Mouse (Mus musculus) MEL (cell line): ENCODE data around the gene Sorcs1. TPM values are rescaled to one million over a fixed set of nuclear protein-coding genes. Genes with fewer than 3 reads are reported as not detected.

Experiments
- DNase-seq: peaks from one replicate; pipeline ENCODE4 v3.0.0; 2011; ENCODE audit warnings: low read depth, low spot score
- H3K27ac ChIP-seq: 2 replicates; pipeline ENCODE4 v1.5.1; 2012; ENCODE audit warnings: low read depth, mild to moderate bottlenecking, control low read depth, low read length, moderate library complexity; ENCODE audit not compliant: control insufficient read depth
- H3K27me3 ChIP-seq, 2 experiments: fragments of 150-350 bp in 1 of 2; sonication (generic) in 1 of 2; 2 replicates each; pipeline ENCODE4 v1.6.1; 2012; ENCODE audit warnings: low read length in 2 of 2, mild to moderate bottlenecking in 2 of 2, improper control_type of control experiment in 1 of 2, moderate library complexity in 1 of 2; ENCODE audit not compliant: insufficient read depth in 2 of 2, control insufficient read depth in 1 of 2
- H3K36me3 ChIP-seq, 2 experiments: 2 replicates each; pipeline ENCODE4 v1.6.1; 2012 to 2014; ENCODE audit warnings: low read length in 2 of 2, improper control_type of control experiment in 1 of 2, inconsistent platforms in 1 of 2, mild to moderate bottlenecking in 1 of 2; ENCODE audit not compliant: insufficient read depth in 2 of 2, control insufficient read depth in 1 of 2
- H3K4me1 ChIP-seq, 2 experiments: fragments of 150-350 bp in 1 of 2; sonication (generic) in 1 of 2; 2 replicates each; pipeline ENCODE4 v1.6.1; 2012; ENCODE audit warnings: low read length in 2 of 2, improper control_type of control experiment in 1 of 2, mild to moderate bottlenecking in 1 of 2; ENCODE audit not compliant: insufficient read depth in 2 of 2, control insufficient read depth in 1 of 2
- H3K4me3 ChIP-seq, 2 experiments: fragments of 150-350 bp in 1 of 2; sonication (generic) in 1 of 2; 2 replicates each; pipeline ENCODE4 v1.5.1; 2012; ENCODE audit warnings: low read depth in 2 of 2, low read length in 2 of 2, mild to moderate bottlenecking in 2 of 2, moderate library complexity in 2 of 2, control low read depth in 1 of 2, improper control_type of control experiment in 1 of 2; ENCODE audit not compliant: control insufficient read depth in 1 of 2, insufficient read depth in 1 of 2
- H3K79me2 ChIP-seq: 2 replicates; pipeline ENCODE4 v1.6.1; 2012; ENCODE audit warnings: mild to moderate bottlenecking, low read length, moderate library complexity; ENCODE audit not compliant: control insufficient read depth, poor library complexity, insufficient read depth
- H3K9ac ChIP-seq: 2 replicates; pipeline ENCODE4 v1.6.1; 2012; ENCODE audit warnings: low read depth, mild to moderate bottlenecking, control low read depth, low read length, moderate library complexity; ENCODE audit not compliant: control insufficient read depth, poor library complexity, severe bottlenecking
- H3K9me3 ChIP-seq: fragments of 150-350 bp; sonication (generic); replicated peaks from 2 replicates; pipeline ENCODE4 v1.6.1; 2012; ENCODE audit warnings: mild to moderate bottlenecking, low read length, improper control_type of control experiment, moderate library complexity; ENCODE audit not compliant: insufficient read depth
- CHD1 ChIP-seq: IDR thresholded peaks from 2 replicates; pipeline ENCODE4 v1.6.1; 2012; ENCODE audit warnings: low read depth, mild to moderate bottlenecking, inconsistent platforms, low read length, improper control_type of control experiment
- CHD2 ChIP-seq: IDR thresholded peaks from 2 replicates; pipeline ENCODE4 v1.6.1; 2011; ENCODE audit warnings: low read length, improper control_type of control experiment
- E2F4 ChIP-seq: IDR thresholded peaks from 2 replicates; pipeline ENCODE4 v1.6.1; 2011; ENCODE audit warnings: low read depth, low read length, improper control_type of control experiment, borderline replicate concordance
- ELF1 ChIP-seq: IDR thresholded peaks from 2 replicates; pipeline ENCODE4 v1.6.1; 2014; ENCODE audit warnings: low read depth, mild to moderate bottlenecking, inconsistent platforms, low read length, improper control_type of control experiment, moderate library complexity
- EP300 ChIP-seq, 2 experiments: IDR thresholded peaks; 2 replicates each; pipeline ENCODE4 v1.6.1; 2011; ENCODE audit warnings: improper control_type of control experiment in 2 of 2, low read length in 2 of 2, low read depth in 1 of 2, mild to moderate bottlenecking in 1 of 2
- JUND ChIP-seq: IDR thresholded peaks from 2 replicates; pipeline ENCODE4 v1.6.1; 2011; ENCODE audit warnings: low read depth, mild to moderate bottlenecking, improper control_type of control experiment, low read length
- KAT2A ChIP-seq: conservative IDR thresholded peaks from 2 replicates; pipeline ENCODE4 v1.6.1; 2012; ENCODE audit warnings: low read depth, low read length, improper control_type of control experiment, inconsistent platforms
- MAX ChIP-seq: IDR thresholded peaks from 2 replicates; pipeline ENCODE4 v1.6.1; 2011; ENCODE audit warnings: low read length, improper control_type of control experiment
- MXI1 ChIP-seq: IDR thresholded peaks from 2 replicates; pipeline ENCODE4 v1.6.1; 2011; ENCODE audit warnings: mild to moderate bottlenecking, low read depth, low read length, improper control_type of control experiment
- MYB ChIP-seq: IDR thresholded peaks from 2 replicates; pipeline ENCODE4 v1.6.1; 2011; ENCODE audit warnings: mild to moderate bottlenecking, low read depth, low read length, improper control_type of control experiment
- NELFE ChIP-seq: IDR thresholded peaks from 2 replicates; pipeline ENCODE4 v1.6.1; 2011; ENCODE audit warnings: low read depth, low read length, improper control_type of control experiment
- NRF1 ChIP-seq: IDR thresholded peaks from 2 replicates; pipeline ENCODE4 v1.6.1; 2014; ENCODE audit warnings: low read depth, mild to moderate bottlenecking, inconsistent platforms, low read length, improper control_type of control experiment, moderate library complexity; ENCODE audit not compliant: poor library complexity, insufficient read depth, severe bottlenecking
- POLR2A ChIP-seq, 2 experiments: IDR thresholded peaks; 2 replicates each; pipeline ENCODE4 v1.6.1; 2011 to 2012; ENCODE audit warnings: low read length in 2 of 2, mild to moderate bottlenecking in 2 of 2, control low read depth in 1 of 2, improper control_type of control experiment in 1 of 2, low read depth in 1 of 2, moderate library complexity in 1 of 2; ENCODE audit not compliant: control insufficient read depth in 1 of 2, insufficient read depth in 1 of 2, poor library complexity in 1 of 2
- POLR2AphosphoS5 ChIP-seq: IDR thresholded peaks from 2 replicates; pipeline ENCODE4 v1.6.1; 2012; ENCODE audit warnings: low read depth, borderline replicate concordance, mild to moderate bottlenecking, inconsistent platforms, low read length, moderate library complexity, mixed read lengths
- RCOR1 ChIP-seq: IDR thresholded peaks from 2 replicates; pipeline ENCODE4 v1.6.1; 2012; ENCODE audit warnings: low read depth, mild to moderate bottlenecking, inconsistent platforms, low read length, improper control_type of control experiment
- SIN3A ChIP-seq: IDR thresholded peaks from 2 replicates; pipeline ENCODE4 v1.6.1; 2012; ENCODE audit warnings: low read length, improper control_type of control experiment, inconsistent platforms
- SMC3 ChIP-seq: IDR thresholded peaks from 2 replicates; pipeline ENCODE4 v1.6.1; 2011; ENCODE audit warnings: low read depth, low read length, improper control_type of control experiment
- TAL1 ChIP-seq: IDR thresholded peaks from 2 replicates; pipeline ENCODE4 v1.6.1; 2012; ENCODE audit warnings: mild to moderate bottlenecking, inconsistent platforms, low read length, moderate library complexity, mixed read lengths
- UBTF ChIP-seq: IDR thresholded peaks from 2 replicates; pipeline ENCODE4 v1.6.1; 2012; ENCODE audit warnings: low read depth, mild to moderate bottlenecking, inconsistent platforms, low read length, improper control_type of control experiment, moderate library complexity, borderline replicate concordance; ENCODE audit not compliant: insufficient read depth
- USF2 ChIP-seq, 2 experiments: IDR thresholded peaks; 2 replicates each; pipeline ENCODE4 v1.6.1; 2011 to 2012; ENCODE audit warnings: improper control_type of control experiment in 2 of 2, low read length in 2 of 2, borderline replicate concordance in 1 of 2, inconsistent platforms in 1 of 2, low read depth in 1 of 2, mild to moderate bottlenecking in 1 of 2; ENCODE audit not compliant: insufficient read depth in 1 of 2
- ZMIZ1 ChIP-seq: IDR thresholded peaks from 2 replicates; pipeline ENCODE4 v1.6.1; 2012; ENCODE audit warnings: low read depth, mild to moderate bottlenecking, inconsistent platforms, low read length, improper control_type of control experiment, moderate library complexity
- ZNF384 ChIP-seq: IDR thresholded peaks from 2 replicates; pipeline ENCODE4 v1.6.1; 2012; ENCODE audit warnings: low read depth, mild to moderate bottlenecking, inconsistent platforms, low read length, improper control_type of control experiment
- polyA plus RNA-seq, 2 experiments: library from polyadenylated mRNA; stranded (reverse) in 1 of 2; unstranded in 1 of 2; fragments of >175 nt in 1 of 2; fragments of >200 nt in 1 of 2; gene quantifications; 2 replicates each; pipeline versions ENCODE4 v1.2.1 to v1.2.4; 2012; ENCODE audit warnings: low replicate concordance in 2 of 2, low read depth in 1 of 2; ENCODE audit not compliant: insufficient read length in 2 of 2, insufficient read depth in 1 of 2, missing spikeins in 1 of 2
- total RNA-seq: library from RNA; depleted of rRNA; stranded (reverse); fragments of 300-350 nt; gene quantifications from 2 replicates; pipeline ENCODE4 v1.2.3, GENCODE M21; 2012

Sorcs1 gene
- total and polyA plus RNA-seq, 3 experiments, result not detected

- no peak for TF ChIP-seq SMC3
- TF ChIP-seq MAX, result no peak
- no peak for TF ChIP-seq MXI1
- TF ChIP-seq ZMIZ1, result no peak
- no peak for TF ChIP-seq ZNF384
- no peak for TF ChIP-seq SIN3A
- no peak for TF ChIP-seq TAL1
- TF ChIP-seq RCOR1, result no peak
- TF ChIP-seq POLR2A (IDR thresholded peaks at IDR 0.05; ENCODE audit: control insufficient read depth in 1 of 2, insufficient read depth in 1 of 2, low read depth in 1 of 2, low read length in 2 of 2, poor library complexity in 1 of 2), result no peak
- TF ChIP-seq KAT2A, result no peak
- H3K27ac ChIP-seq, result no peak overlapping the region
- no peak overlapping the region for H3K4me3 ChIP-seq
- H3K9ac ChIP-seq, result no peak overlapping the region
- H3K9me3 ChIP-seq, result no peaks in the 10 kb centered on the region
- H3K27me3 ChIP-seq, result no peaks in the 10 kb centered on the region
- no peaks in the 10 kb centered on the region for H3K4me1 ChIP-seq
- DNase-seq, result no peak
- no peaks in the 10 kb centered on the region for H3K36me3 ChIP-seq
- H3K79me2 ChIP-seq, result no peaks in the 10 kb centered on the region
These were observed 237.3 kb downstream of the Sorcs1 start for GRCm38 (mm10) chr19:50441099-50441498.

GRCm38 (mm10) chr19:50440246-50440910 lies 238.1 kb downstream of the Sorcs1 start:
- Histone ChIP-seq H3K9ac (no peak overlapping the region), H3K9me3 (no peaks in the 10 kb centered on the region), H3K36me3 (no peaks in the 10 kb centered on the region), H3K79me2 (no peaks in the 10 kb centered on the region), H3K27me3 (no peaks in the 10 kb centered on the region), H3K4me3 (no peak overlapping the region), H3K27ac (no peak overlapping the region), H3K4me1 (no peaks in the 10 kb centered on the region)
- no peak for DNase-seq
- no peak for TF ChIP-seq MAX
- TF ChIP-seq MYB, result no peak
- no peak for TF ChIP-seq USF2 (IDR thresholded peaks at IDR 0.05; ENCODE audit: borderline replicate concordance in 1 of 2, insufficient read depth in 1 of 2, low read depth in 1 of 2, low read length in 2 of 2)
- no peak for TF ChIP-seq MXI1
- no peak for TF ChIP-seq NELFE
- TF ChIP-seq CHD2, result no peak
- no peak for TF ChIP-seq EP300 (IDR thresholded peaks at IDR 0.05; ENCODE audit: low read depth in 1 of 2, low read length in 2 of 2)

DNA sequence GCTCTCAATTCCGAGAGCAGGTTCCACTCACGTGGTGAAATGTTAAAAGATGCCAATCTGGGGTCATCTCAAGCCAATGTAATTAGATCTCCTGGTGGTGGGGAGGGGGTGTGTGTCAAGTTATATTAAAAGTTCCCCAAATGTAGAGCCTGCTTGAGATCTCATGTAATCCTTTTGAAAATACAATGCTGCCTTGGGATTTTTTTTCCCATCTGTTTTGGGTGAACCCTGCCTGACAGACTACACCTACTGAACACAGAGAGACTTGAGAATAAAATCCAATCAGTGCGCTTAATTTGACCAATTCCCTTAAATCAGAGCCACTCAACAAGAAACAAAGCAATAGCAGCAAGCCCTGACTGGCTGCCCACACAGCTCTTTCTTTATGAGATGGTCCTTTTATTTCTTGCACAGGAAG lies 239.0 kb downstream of the Sorcs1 start:
- H3K36me3 ChIP-seq, result no peaks in the 10 kb centered on the region
- DNase-seq, result no peak
- no peaks in the 10 kb centered on the region for H3K27me3 ChIP-seq
- no peak overlapping the region for H3K9ac ChIP-seq
- H3K27ac ChIP-seq, result no peak overlapping the region
- H3K4me3 ChIP-seq, result no peak overlapping the region
- no peaks in the 10 kb centered on the region for H3K9me3 ChIP-seq
- no peaks in the 10 kb centered on the region for H3K4me1 ChIP-seq
- TF ChIP-seq MYB (no peak), ELF1 (no peak), POLR2A (IDR thresholded peaks at IDR 0.05; ENCODE audit: control insufficient read depth in 1 of 2, insufficient read depth in 1 of 2, low read depth in 1 of 2, low read length in 2 of 2, poor library complexity in 1 of 2) (no peak), UBTF (no peak), JUND (no peak), NRF1 (no peak), CHD1 (no peak), MXI1 (no peak), E2F4 (no peak), CHD2 (no peak), POLR2AphosphoS5 (no peak), ZNF384 (no peak), SMC3 (no peak)
- H3K79me2 ChIP-seq, result no peaks in the 10 kb centered on the region
